Mouse (Mus musculus) C2C12 (cell line): ENCODE data around the gene Isca2.

Experiments
- CTCF ChIP-seq: IDR thresholded peaks from one replicate; pipeline ENCODE4 v1.5.1; 2011; ENCODE audit not compliant: control insufficient read depth, insufficient read depth, insufficient read length
- FOSL1 ChIP-seq: IDR thresholded peaks from one replicate; pipeline ENCODE4 v1.8.0; 2011; ENCODE audit warnings: mild to moderate bottlenecking, low read length; ENCODE audit not compliant: poor library complexity, insufficient read depth, severe bottlenecking
- MAX ChIP-seq: IDR thresholded peaks from one replicate; pipeline ENCODE4 v1.6.1; 2011; ENCODE audit warnings: mild to moderate bottlenecking, control low read depth
- MYOD1 ChIP-seq: IDR thresholded peaks from one replicate; pipeline ENCODE4 v1.6.1; 2011; ENCODE audit warnings: low read depth; ENCODE audit not compliant: control insufficient read depth, insufficient read length

DNA sequence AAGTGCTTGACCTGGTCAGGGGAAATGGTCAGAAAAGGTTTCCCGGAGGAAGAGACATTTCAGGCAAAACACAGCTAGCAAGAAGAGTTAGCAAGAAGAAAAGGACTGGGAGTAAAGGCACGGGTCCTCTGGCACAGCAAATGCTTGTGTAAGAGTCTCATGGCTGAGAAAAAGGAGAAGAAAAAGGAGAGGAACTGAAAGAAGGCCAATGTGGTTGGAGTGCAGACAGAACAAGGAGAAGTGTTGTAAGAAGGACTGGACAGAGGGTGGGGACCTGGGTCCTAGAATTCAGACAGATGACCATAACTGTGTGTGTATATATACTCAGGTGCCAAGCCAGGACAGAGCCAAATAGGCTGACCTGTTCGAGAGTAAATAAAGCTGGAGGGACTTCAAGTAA, 24.9 kb upstream of the Isca2 start:
- TF ChIP-seq CTCF: no peak
- TF ChIP-seq FOSL1: no peak
- TF ChIP-seq MYOD1: no peak
- TF ChIP-seq MAX: no peak
